Mouse (Mus musculus): ENCODE data around the gene Atp6v0e.

Gene Atp6v0e

DNA sequence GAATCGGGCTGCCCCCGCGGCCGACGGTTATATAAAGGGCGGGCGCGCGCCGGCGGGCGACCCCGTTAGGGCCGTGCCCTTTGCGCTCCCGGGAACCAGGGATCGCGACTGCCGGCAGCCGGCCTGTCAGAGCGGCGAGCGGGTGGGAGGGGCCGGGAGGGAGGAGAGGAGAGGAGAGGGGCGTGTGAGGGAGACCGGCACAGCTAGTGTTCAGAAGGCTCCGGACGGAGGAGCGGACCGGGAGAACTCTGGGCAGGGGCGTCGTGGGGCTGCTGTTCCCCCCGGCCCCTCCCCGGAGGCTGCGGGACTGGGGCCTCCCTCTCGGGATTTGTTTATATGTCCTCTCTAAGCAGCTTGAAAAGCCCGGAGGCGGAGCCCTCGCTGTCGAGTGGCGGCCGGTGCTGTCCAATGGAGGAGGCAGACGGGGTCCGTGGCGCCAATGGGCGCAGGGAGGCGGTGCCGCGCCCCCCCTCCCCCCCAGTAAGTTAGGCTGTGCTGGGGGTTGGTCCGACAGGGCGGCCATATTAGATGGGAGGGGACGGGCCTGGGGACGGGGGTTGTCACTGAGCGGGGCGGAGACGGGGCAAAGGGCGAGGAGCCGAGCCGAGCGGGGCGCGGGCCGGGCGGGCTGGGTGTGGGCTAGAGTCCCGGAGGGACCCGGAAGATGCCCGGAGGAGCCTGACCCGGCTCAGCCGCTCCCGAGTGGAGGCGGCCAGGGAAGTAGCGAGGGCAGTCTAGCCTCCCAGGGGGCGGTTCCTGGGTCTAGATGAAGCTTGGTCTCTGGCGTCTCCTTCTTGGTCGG lies 53.1 kb downstream of the Atp6v0e start:
- peak; percentile 99 for DNase-seq (ENCODE audit: extremely low spot score, low spot score)

DNA sequence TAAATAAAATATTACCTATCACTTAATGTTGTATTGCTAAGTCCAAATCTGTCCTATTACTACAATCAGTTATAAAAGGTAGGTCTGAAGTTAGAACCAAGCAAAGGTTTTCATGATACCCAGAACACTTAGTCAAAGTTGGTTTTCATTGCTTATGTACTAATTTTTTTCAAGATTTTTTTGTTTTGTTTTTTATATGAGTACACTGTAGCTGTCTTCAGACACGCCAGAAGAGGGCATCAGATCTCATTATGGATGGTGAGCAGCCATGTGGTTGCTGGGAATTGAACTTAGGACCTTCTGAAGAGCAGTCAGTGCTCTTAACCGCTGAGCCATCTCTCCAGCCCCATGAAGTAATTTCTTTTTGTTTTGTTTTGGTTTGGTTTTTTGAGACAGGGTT lies 54.8 kb downstream of the Atp6v0e start:
- DNase-seq (ENCODE audit: extremely low spot score, low spot score): no peak

- no peak for DNase-seq (ENCODE audit: extremely low spot score, low spot score)
Observed at GRCm38 (mm10) chr17:26719405-26719804, 56.4 kb downstream of the Atp6v0e start.

GRCm38 (mm10) chr17:26721802-26722201 lies 58.8 kb downstream of the Atp6v0e start:
- DNase-seq (ENCODE audit: extremely low spot score, low spot score): no peak

- no peak for DNase-seq (ENCODE audit: extremely low spot score, low spot score)
Observed at GRCm38 (mm10) chr17:26724790-26725189, 61.8 kb downstream of the Atp6v0e start.

DNA sequence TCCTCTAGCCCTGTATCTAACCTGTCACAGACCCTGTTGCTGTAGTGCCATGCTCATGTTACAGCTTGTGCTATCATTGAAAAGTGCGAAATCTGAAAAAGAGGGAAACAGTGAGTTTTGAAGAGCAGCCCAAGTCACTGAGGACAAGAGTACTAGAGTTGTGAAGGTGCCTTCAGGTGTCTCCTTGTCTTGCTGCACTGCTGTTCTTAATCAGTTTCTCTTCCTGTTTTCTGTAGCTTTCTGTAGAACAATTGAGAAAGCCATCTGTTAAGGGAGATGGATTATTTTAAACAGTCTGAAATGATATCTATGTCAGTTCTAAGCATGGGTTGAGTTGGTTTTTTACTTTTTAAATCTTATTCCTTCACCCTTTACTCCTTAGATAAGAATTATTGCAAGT lies 63.6 kb downstream of the Atp6v0e start:
- no peak for DNase-seq (ENCODE audit: extremely low spot score, low spot score)

- DNase-seq (ENCODE audit: extremely low spot score, low spot score): no peak
Observed at GRCm38 (mm10) chr17:26727110-26727755, 64.2 kb downstream of the Atp6v0e start.

DNA sequence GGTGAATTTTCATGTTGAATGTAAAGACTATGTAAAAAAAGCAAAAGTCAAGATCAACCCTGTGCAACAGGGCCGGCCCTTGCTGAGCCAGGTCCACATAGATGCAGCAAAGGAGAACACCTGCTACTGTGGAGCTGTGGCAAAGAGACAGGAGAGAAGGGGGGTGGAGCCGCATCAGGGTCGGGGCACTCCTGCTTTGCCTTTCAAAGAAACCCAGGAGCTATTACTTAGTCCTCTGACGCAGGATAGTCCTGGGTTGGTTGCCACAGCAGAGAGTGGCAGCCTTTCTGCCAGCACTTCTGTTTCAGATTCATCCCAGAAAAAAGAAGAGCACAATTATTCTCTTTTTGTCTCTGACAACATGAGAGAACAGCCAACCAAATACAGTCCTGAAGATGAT lies 79.5 kb downstream of the Atp6v0e start:
- no peak for DNase-seq (ENCODE audit: extremely low spot score, low spot score)

DNA sequence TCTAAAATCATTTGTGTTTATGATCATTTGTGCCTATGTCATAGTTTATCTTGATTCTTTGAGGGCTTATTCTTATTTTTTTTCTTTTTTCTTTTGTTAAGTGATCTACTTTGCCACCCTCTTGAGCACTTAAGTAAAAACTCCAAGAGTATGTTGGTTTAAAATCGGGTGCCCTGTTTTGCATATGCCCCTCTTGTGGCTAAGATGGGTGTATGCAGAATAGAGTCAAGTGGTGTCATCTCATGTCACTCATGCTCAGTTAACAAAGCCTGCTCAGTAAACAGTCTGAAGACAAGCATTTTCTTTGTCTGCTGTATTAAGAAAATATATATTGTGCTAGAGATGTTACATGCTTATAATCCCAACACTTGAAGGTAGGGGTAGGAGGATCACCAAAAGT lies 80.3 kb downstream of the Atp6v0e start:
- no peak for DNase-seq (ENCODE audit: extremely low spot score, low spot score)
